Mouse (Mus musculus) C2C12 (cell line): Measurements from ENCODE around the gene Senp7.

ENCODE experiments used
- CEBPB ChIP-seq: IDR thresholded peaks from one replicate; pipeline ENCODE4 v1.6.1; 2011; ENCODE audit warnings: low read depth, mild to moderate bottlenecking, control low read depth, moderate library complexity
- CTCF ChIP-seq: IDR thresholded peaks from one replicate; pipeline ENCODE4 v1.5.1; 2011; ENCODE audit not compliant: control insufficient read depth, insufficient read depth, insufficient read length
- USF1 ChIP-seq: IDR thresholded peaks from one replicate; pipeline ENCODE4 v1.6.1; 2011; ENCODE audit warnings: low read depth, mild to moderate bottlenecking, control low read depth, moderate library complexity

DNA sequence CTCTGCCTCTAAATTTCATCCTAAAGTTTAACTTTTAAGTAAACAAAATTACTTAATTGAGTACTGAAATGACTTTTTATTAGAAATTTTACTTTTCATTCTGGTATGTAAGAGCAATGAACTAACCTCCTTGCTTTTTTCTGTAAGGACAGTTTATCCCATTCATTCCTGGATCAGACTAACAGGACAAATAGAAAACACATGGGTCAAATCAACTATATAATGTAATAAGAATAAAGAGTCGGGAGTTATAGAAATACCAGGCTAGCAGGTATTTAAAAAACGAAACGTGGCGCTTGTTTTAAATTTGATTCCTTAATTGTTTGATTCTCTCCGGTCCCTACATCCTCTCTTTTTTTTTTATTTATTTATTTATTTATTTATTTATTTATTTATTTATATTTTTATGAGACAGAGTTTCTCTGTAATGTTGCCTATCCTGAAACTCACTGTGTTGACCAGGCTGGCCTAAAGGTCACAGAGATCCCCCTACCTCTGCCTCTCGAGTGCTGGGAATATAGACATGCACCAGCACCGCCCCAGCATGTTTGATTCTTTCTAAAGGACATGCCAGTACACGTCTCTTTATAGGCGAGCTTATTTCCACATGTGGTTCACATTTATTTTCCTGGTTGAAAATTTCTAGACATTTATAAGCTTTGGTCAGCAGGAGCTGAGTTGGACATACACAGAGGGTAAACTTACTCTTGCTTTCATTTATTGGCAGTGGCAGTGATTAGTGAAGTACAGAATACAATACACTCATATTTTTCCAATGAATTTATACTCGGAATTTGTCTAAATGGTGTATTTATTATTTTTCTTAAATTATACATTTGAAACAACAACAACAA is 69.4 kb downstream of the Senp7 start:
- TF ChIP-seq CTCF (no peak), CEBPB (no peak), USF1 (no peak)
